Mouse (Mus musculus) forebrain, embryonic 10.5 days (tissue): Measurements from ENCODE around the gene Golph3l. TPM values are rescaled to one million over a fixed set of nuclear protein-coding genes. Genes with fewer than 3 reads are reported as not detected.

Source experiments
- polyA plus RNA-seq: library from polyadenylated mRNA; unstranded; fragments of >200 nt; fragmentation: Nextera tagmentation; extraction: Ambion mirVana; gene quantifications from 2 replicates; pipeline ENCODE4 v1.2.1, GENCODE M21; 2016

Gene Golph3l
- polyA plus RNA-seq, 1 experiment from 2014 or later = 29.6 TPM

Other genes with a start within 250 kb of the Golph3l start
- 59.1 and 64.2 TPM in 2 replicates for gene Setdb1, start 231.7 kb upstream of the Golph3l start, polyA plus RNA-seq
- not detected in 2 replicates for gene 4930558C23Rik, start 186.1 kb upstream of the Golph3l start, polyA plus RNA-seq
- 29.7 and 33.3 TPM in 2 replicates for gene Arnt, start 154.5 kb upstream of the Golph3l start, polyA plus RNA-seq
- 1.4 and 1.5 TPM in 2 replicates for gene Ctsk, start 89.7 kb upstream of the Golph3l start, polyA plus RNA-seq
- gene Ctss, start 62.1 kb upstream of the Golph3l start, polyA plus RNA-seq = 2.5 and 3.9 TPM in 2 replicates
- gene Hormad1, start 29.3 kb upstream of the Golph3l start, polyA plus RNA-seq = not detected in 2 replicates
- 85.8 and 86.5 TPM in 2 replicates for gene Ensa, start 36.1 kb downstream of the Golph3l start, polyA plus RNA-seq
- 42.1 and 42.9 TPM in 2 replicates for gene Mcl1, start 69.9 kb downstream of the Golph3l start, polyA plus RNA-seq
- gene Adamtsl4, start 99.0 kb downstream of the Golph3l start, polyA plus RNA-seq = 0.84 and 1.6 TPM in 2 replicates
- gene Ecm1, start 150.6 kb downstream of the Golph3l start, polyA plus RNA-seq = 11.1 and 12.4 TPM in 2 replicates
- 76.5 and 76.9 TPM in 2 replicates for gene Tars2, start 171.3 kb downstream of the Golph3l start, polyA plus RNA-seq
- gene Rprd2, start 229.9 kb downstream of the Golph3l start, polyA plus RNA-seq = 21.1 and 22.3 TPM in 2 replicates